Mouse (Mus musculus) heart, postnatal 0 days (tissue): ENCODE results near the gene Flot1.

Source experiments
- CTCF ChIP-seq: IDR thresholded peaks from 2 replicates; pipeline ENCODE4 v1.5.1; 2016; ENCODE audit warnings: antibody characterized with exemption, control low read depth, low read depth
- EP300 ChIP-seq: IDR thresholded peaks from 2 replicates; pipeline ENCODE4 v1.6.1; 2016; ENCODE audit warnings: antibody characterized with exemption, low read depth

DNA sequence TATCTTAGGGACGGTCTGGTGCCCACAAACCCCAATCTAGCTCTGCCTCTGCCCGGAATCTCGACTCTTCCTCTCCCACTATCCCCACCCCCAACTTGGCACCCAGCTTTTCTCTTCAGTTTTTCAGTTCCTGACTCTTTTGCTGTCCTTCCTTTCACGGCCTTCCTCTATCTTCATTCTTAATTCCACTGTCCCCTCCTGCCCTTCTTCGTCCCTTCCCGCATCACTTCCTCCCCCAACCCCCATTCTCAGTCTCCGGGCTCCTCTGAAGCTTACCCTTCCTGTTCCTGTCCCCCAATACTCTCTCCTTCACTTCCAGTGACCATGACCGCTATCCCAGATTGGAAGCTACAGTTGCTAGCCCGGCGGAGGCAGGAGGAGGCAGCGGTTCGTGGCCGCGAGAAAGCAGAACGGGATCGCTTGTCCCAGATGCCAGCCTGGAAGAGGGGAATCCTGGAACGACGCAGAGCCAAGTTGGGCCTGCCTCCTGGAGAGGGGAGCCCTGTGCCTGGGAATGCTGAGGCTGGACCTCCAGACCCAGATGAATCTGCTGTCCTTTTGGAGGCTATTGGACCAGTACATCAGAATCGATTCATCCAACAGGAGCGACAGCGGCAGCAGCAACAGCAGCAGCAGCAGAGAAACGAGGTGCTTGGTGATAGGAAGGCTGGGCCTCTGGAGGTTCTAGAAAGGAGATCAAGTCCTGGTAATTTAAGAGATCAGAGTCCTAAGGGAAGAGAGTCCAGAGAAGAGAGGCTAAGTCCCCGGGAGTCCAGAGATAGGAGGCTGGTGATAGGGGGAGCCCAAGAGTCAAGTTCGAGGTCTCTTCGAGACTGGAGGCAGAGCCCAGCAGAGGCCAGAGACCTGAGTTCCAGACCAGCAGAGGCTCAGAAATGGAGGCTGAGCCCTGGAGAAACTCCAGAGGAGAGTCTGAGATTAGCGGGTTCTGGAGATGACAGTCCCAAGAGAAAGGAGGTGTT is 44.2 kb downstream of the Flot1 start:
- TF ChIP-seq CTCF (0 out of 2 replicates have a peak, but pooled peaks have one; percentile 13), EP300 (no peak)
